Mouse (Mus musculus) Patski (cell line): ENCODE results near the gene Maml2. TPM values are rescaled to one million over a fixed set of nuclear protein-coding genes. Genes with fewer than 3 reads are reported as not detected.

ENCODE experiments used
- ATAC-seq: fragments of 100-300 bp; one replicate; pipeline ENCODE4 v1.8.0; 2021
- CTCF ChIA-PET: fragments of 350-600 bp; sonication (Branson Sonifier 250); formaldehyde crosslinking; loops from one replicate; lab custom pipeline; 2022; ENCODE audit warnings: inconsistent platforms; lab: Charles Lee
- POLR2A ChIA-PET: fragments of 350-600 bp; sonication (Branson Sonifier 250); formaldehyde crosslinking; loops from one replicate; lab custom pipeline; 2022; ENCODE audit warnings: antibody characterized with exemption, inconsistent platforms; lab: Charles Lee
- DNase-seq: peaks from one replicate; pipeline ENCODE4 v3.0.0-alpha.2; 2011; ENCODE audit warnings: low read depth, low spot score
- H3K27me3 ChIP-seq: fragments of 371-371 bp; one replicate; pipeline ENCODE4 v1.5.1; 2021
- CTCF ChIP-seq: fragments of 100-300 bp; IDR thresholded peaks from one replicate; pipeline ENCODE4 v1.5.1; 2021
- in situ Hi-C: fragments of 300-500 bp; cut with MboI; formaldehyde crosslinking; loops from 3 replicates; pipeline ENCODE4 v1.11.1; 2018; ENCODE audit warnings: low pct_unique_long_range_greater_than_20kb, mixed read lengths
- polyA plus RNA-seq: library from polyadenylated mRNA; unstranded; gene quantifications from one replicate; pipeline ENCODE4 v1.2.3, GENCODE M21; 2021

Gene Maml2
- polyA plus RNA-seq, 1 experiment from 2014 or later, result 10.5 TPM

GRCm38 (mm10) chr9:13466816-13467215 lies 169.1 kb downstream of the Maml2 start:
- in situ Hi-C loops, result no loop called here
- H3K27me3 ChIP-seq, result no peaks in the 10 kb centered on the region
- ATAC-seq (no peak), DNase-seq (no peak)
- TF ChIP-seq CTCF, result no peak
- POLR2A ChIA-PET, result no interaction called here
- CTCF ChIA-PET, result interaction anchor here (0.9 kb wide), 1 partner anchor 18 kb away, joined by 3 read pairs; no protein-coding TSS in a partner anchor

GRCm38 (mm10) chr9:13467745-13468144 lies 170.0 kb downstream of the Maml2 start:
- no peak for DNase-seq
- ChIA-PET CTCF (interaction anchor here (0.9 kb wide), 1 partner anchor 17 kb away, joined by 3 read pairs; no protein-coding TSS in a partner anchor), POLR2A (no interaction called here)
- TF ChIP-seq CTCF, result no peak
- in situ Hi-C loops, result no loop called here
- H3K27me3 ChIP-seq, result no peaks in the 10 kb centered on the region
- no peak for ATAC-seq

GRCm38 (mm10) chr9:13468778-13469177 lies 171.0 kb downstream of the Maml2 start:
- no peak for TF ChIP-seq CTCF
- DNase-seq (no peak), ATAC-seq (no peak)
- ChIA-PET POLR2A (no interaction called here), CTCF (interaction anchor here (0.6 kb wide), 1 partner anchor 83 kb away, joined by 3 read pairs; no protein-coding TSS in a partner anchor)
- H3K27me3 ChIP-seq, result no peaks in the 10 kb centered on the region
- in situ Hi-C loops, result no loop called here

- CTCF ChIA-PET, result no interaction called here
- no peak for DNase-seq
- POLR2A ChIA-PET, result no interaction called here
Observed at GRCm38 (mm10) chr9:13470013-13470412, 172.3 kb downstream of the Maml2 start.

GRCm38 (mm10) chr9:13474951-13475350 lies 177.2 kb downstream of the Maml2 start:
- ChIA-PET POLR2A (no interaction called here), CTCF (interaction anchor here (2.5 kb wide), 1 partner anchor 9 kb away, joined by 7 read pairs; no protein-coding TSS in a partner anchor)
- in situ Hi-C loops, result no loop called here
- no peak for ATAC-seq
- no peaks in the 10 kb centered on the region for H3K27me3 ChIP-seq
- TF ChIP-seq CTCF, result no peak
- no peak for DNase-seq

More at GRCm38 (mm10) chr9:13470013-13470412, 172.3 kb downstream of the Maml2 start:
- no peak for TF ChIP-seq CTCF
- in situ Hi-C loops, result no loop called here
- H3K27me3 ChIP-seq, result no peaks in the 10 kb centered on the region
- no peak for ATAC-seq

- ChIA-PET POLR2A (no interaction called here), CTCF (no interaction called here)
- DNase-seq (no peak), ATAC-seq (no peak)
- TF ChIP-seq CTCF, result no peak
- no peaks in the 10 kb centered on the region for H3K27me3 ChIP-seq
- in situ Hi-C loops, result no loop called here
Observed at GRCm38 (mm10) chr9:13479275-13479674, 181.5 kb downstream of the Maml2 start.

- POLR2A ChIA-PET, result no interaction called here
- ATAC-seq, result peak; percentile 13
- CTCF ChIA-PET, result interaction anchor here (0.9 to 2.0 kb wide), 5 partner anchors 9 to 40 kb away, joined by 3 to 8 read pairs (median 4); no protein-coding TSS in a partner anchor
Observed at GRCm38 (mm10) chr9:13483199-13484068, 185.7 kb downstream of the Maml2 start.

GRCm38 (mm10) chr9:13484267-13485240 lies 186.8 kb downstream of the Maml2 start:
- ATAC-seq (peak; percentile 36), DNase-seq (no peak)
- in situ Hi-C loops, result no loop called here
- ChIA-PET CTCF (interaction anchor here (1.2 to 2.0 kb wide), 5 partner anchors 10 to 41 kb away, joined by 3 to 8 read pairs (median 4); no protein-coding TSS in a partner anchor), POLR2A (interaction anchor here (0.5 to 1.2 kb wide), 4 partner anchors 23 to 187 kb away, joined by 3 to 4 read pairs (median 3); partner anchors contain the start of gene Maml2)
- H3K27me3 ChIP-seq, result no peaks in the 10 kb centered on the region
- no peak for TF ChIP-seq CTCF

More at GRCm38 (mm10) chr9:13483199-13484068, 185.7 kb downstream of the Maml2 start:
- in situ Hi-C loops, result no loop called here
- TF ChIP-seq CTCF, result no peak
- H3K27me3 ChIP-seq, result no peaks in the 10 kb centered on the region
- no peak for DNase-seq

- no peak for TF ChIP-seq CTCF
- CTCF ChIA-PET, result interaction anchor here (1.2 to 2.0 kb wide), 2 partner anchors 11 to 19 kb away, joined by 3 to 8 read pairs; no protein-coding TSS in a partner anchor
Observed at GRCm38 (mm10) chr9:13485914-13486313, 188.2 kb downstream of the Maml2 start.

GRCm38 (mm10) chr9:13491107-13491506 lies 193.3 kb downstream of the Maml2 start:
- no peak for TF ChIP-seq CTCF
- ChIA-PET POLR2A (interaction anchor here (0.5 kb wide), 1 partner anchor 99 kb away, joined by 3 read pairs; no protein-coding TSS in a partner anchor), CTCF (no interaction called here)
- no peak for DNase-seq
- no peak for ATAC-seq
- H3K27me3 ChIP-seq, result no peaks in the 10 kb centered on the region
- in situ Hi-C loops, result no loop called here

More at GRCm38 (mm10) chr9:13485914-13486313, 188.2 kb downstream of the Maml2 start:
- ATAC-seq (no peak), DNase-seq (no peak)
- in situ Hi-C loops, result no loop called here
- H3K27me3 ChIP-seq, result no peaks in the 10 kb centered on the region
- POLR2A ChIA-PET, result no interaction called here
